Mouse (Mus musculus) limb, embryonic 10.5 days (tissue): ENCODE measurements around the gene Adam11. TPM values are rescaled to one million over a fixed set of nuclear protein-coding genes. Genes with fewer than 3 reads are reported as not detected.

Experiments
- DNase-seq: peaks from one replicate; pipeline ENCODE4 v3.0.0-alpha.2; 2017; ENCODE audit warnings: low spot score
- H3K27ac ChIP-seq: fragments of 300-500 bp; sonication (generic); 2 replicates; pipeline ENCODE4 v1.5.1; 2016; ENCODE audit warnings: mild to moderate bottlenecking
- H3K27me3 ChIP-seq: fragments of 300-500 bp; sonication (generic); 2 replicates; pipeline ENCODE4 v1.6.1; 2016; ENCODE audit warnings: low read depth, mild to moderate bottlenecking; ENCODE audit not compliant: poor library complexity, severe bottlenecking
- H3K36me3 ChIP-seq: fragments of 300-500 bp; sonication (generic); 2 replicates; pipeline ENCODE4 v1.6.1; 2016; ENCODE audit warnings: mild to moderate bottlenecking, moderate library complexity
- H3K4me1 ChIP-seq: fragments of 300-500 bp; sonication (generic); 2 replicates; pipeline ENCODE4 v1.6.1; 2016
- H3K4me3 ChIP-seq: fragments of 300-500 bp; sonication (generic); 2 replicates; pipeline ENCODE4 v1.5.1; 2016; ENCODE audit warnings: mild to moderate bottlenecking, moderate library complexity
- H3K9me3 ChIP-seq: fragments of 300-500 bp; sonication (generic); replicated peaks from 2 replicates; pipeline ENCODE4 v1.6.1; 2016; ENCODE audit warnings: mild to moderate bottlenecking
- WGBS: fragments of 180-500 bp; shearing (Covaris S2); methylation state at CpG from one replicate; pipeline ENCODE4 v1.1.7; 2016; 5-methylcytosine and 5-hydroxymethylcytosine counted together
- polyA plus RNA-seq: library from polyadenylated mRNA; unstranded; fragments of >200 nt; fragmentation: Nextera tagmentation; extraction: Ambion mirVana; gene quantifications from 2 replicates; pipeline ENCODE4 v1.2.1, GENCODE M21; 2016

Gene Adam11
- polyA plus RNA-seq, 1 experiment from 2014 or later, result 25.1 TPM

GRCm38 (mm10) chr11:102791682-102792445 is 30.6 kb downstream of the Adam11 start:
- WGBS, result 66% methylated on average over 14 of the region's 14 CpGs
- peaks cover 16% of the 10 kb centered on the region for H3K36me3 ChIP-seq
- no peak overlapping the region for H3K27ac ChIP-seq

GRCm38 (mm10) chr11:102794157-102794556 is 32.9 kb downstream of the Adam11 start:
- WGBS, result 62% methylated on average over 8 of the region's 8 CpGs

More at GRCm38 (mm10) chr11:102791682-102792445, 30.6 kb downstream of the Adam11 start:
- no peaks in the 10 kb centered on the region for H3K9me3 ChIP-seq
- H3K27me3 ChIP-seq, result no peaks in the 10 kb centered on the region
- peaks cover 14% of the 10 kb centered on the region for H3K4me1 ChIP-seq
- H3K4me3 ChIP-seq, result no peak overlapping the region
- no peak for DNase-seq

GRCm38 (mm10) chr11:102803453-102803852 is 42.2 kb downstream of the Adam11 start:
- H3K27me3 ChIP-seq, result no peaks in the 10 kb centered on the region
- 88% methylated on average over 5 of the region's 5 CpGs for WGBS
- H3K9me3 ChIP-seq, result 0 out of 2 replicates have a peak, but pooled peaks cover 2% of the 10 kb centered on the region
- H3K36me3 ChIP-seq, result peaks cover 90% of the 10 kb centered on the region
- no peaks in the 10 kb centered on the region for H3K4me1 ChIP-seq
- no peak for DNase-seq
- H3K27ac ChIP-seq, result no peak overlapping the region
- no peak overlapping the region for H3K4me3 ChIP-seq

More at GRCm38 (mm10) chr11:102794157-102794556, 32.9 kb downstream of the Adam11 start:
- Histone ChIP-seq H3K27me3 (no peaks in the 10 kb centered on the region), H3K4me1 (peaks cover 14% of the 10 kb centered on the region), H3K4me3 (no peak overlapping the region), H3K27ac (no peak overlapping the region), H3K9me3 (no peaks in the 10 kb centered on the region), H3K36me3 (peaks cover 37% of the 10 kb centered on the region)
- DNase-seq, result no peak

- no peak for DNase-seq
- Histone ChIP-seq H3K36me3 (peaks cover 70% of the 10 kb centered on the region), H3K4me1 (peaks cover 7% of the 10 kb centered on the region; the same call in 1 of the 2 replicates), H3K27me3 (no peaks in the 10 kb centered on the region), H3K9me3 (0 out of 2 replicates have a peak, but pooled peaks cover 2% of the 10 kb centered on the region), H3K27ac (no peak overlapping the region), H3K4me3 (no peak overlapping the region)
- 86% methylated on average over 5 of the region's 5 CpGs for WGBS
These were observed 47.0 kb downstream of the Adam11 start for GRCm38 (mm10) chr11:102808246-102808645.

GRCm38 (mm10) chr11:102810721-102811485 is 49.7 kb downstream of the Adam11 start:
- peaks cover 22% of the 10 kb centered on the region for H3K4me1 ChIP-seq
- peaks cover 47% of the 10 kb centered on the region for H3K36me3 ChIP-seq
- DNase-seq, result no peak

GRCm38 (mm10) chr11:102814881-102815280 is 53.6 kb downstream of the Adam11 start:
- Histone ChIP-seq H3K9me3 (no peaks in the 10 kb centered on the region), H3K27me3 (no peaks in the 10 kb centered on the region), H3K27ac (no peak overlapping the region), H3K4me1 (peaks cover 43% of the 10 kb centered on the region), H3K36me3 (peaks cover 25% of the 10 kb centered on the region), H3K4me3 (no peak overlapping the region)
- no peak for DNase-seq

More at GRCm38 (mm10) chr11:102810721-102811485, 49.7 kb downstream of the Adam11 start:
- WGBS, result 68% methylated on average over 4 of the region's 4 CpGs
- Histone ChIP-seq H3K9me3 (no peaks in the 10 kb centered on the region), H3K27ac (no peak overlapping the region), H3K27me3 (no peaks in the 10 kb centered on the region), H3K4me3 (no peak overlapping the region)

- peak overlapping the region; percentile 97 for H3K4me3 ChIP-seq
- peaks cover 48% of the 10 kb centered on the region for H3K4me1 ChIP-seq
- H3K36me3 ChIP-seq, result peaks cover 3% of the 10 kb centered on the region; the same call in 1 of the 2 replicates
- 5% methylated on average over 86 of the region's 92 CpGs for WGBS
- H3K9me3 ChIP-seq, result no peaks in the 10 kb centered on the region
- H3K27me3 ChIP-seq, result no peaks in the 10 kb centered on the region
- H3K27ac ChIP-seq, result peak overlapping the region; percentile 99
- DNase-seq, result peak; percentile 75
These were observed 57.1 kb downstream of the Adam11 start for GRCm38 (mm10) chr11:102818121-102819020.

GRCm38 (mm10) chr11:102819021-102819782 is 58.0 kb downstream of the Adam11 start, which contains the start of gene Gjc1:
Gene Gjc1, minus strand, starts transcription at chr11:102819700.
- WGBS, result 4% methylated on average over 76 of the region's 97 CpGs
- peaks cover 46% of the 10 kb centered on the region for H3K4me1 ChIP-seq
- no peaks in the 10 kb centered on the region for H3K27me3 ChIP-seq
- peak within 1 kb of the TSS; percentile 99 for H3K27ac ChIP-seq
- H3K9me3 ChIP-seq, result no peaks in the 10 kb centered on the region
- H3K36me3 ChIP-seq, result peaks cover 3% of the 10 kb centered on the region; the same call in 1 of the 2 replicates
- DNase-seq, result peak; percentile 87
- H3K4me3 ChIP-seq, result peak within 1 kb of the TSS; percentile 97

GRCm38 (mm10) chr11:102819783-102820385 is 58.6 kb downstream of the Adam11 start:
- 4% methylated on average over 14 of the region's 14 CpGs for WGBS
- peak overlapping the region; percentile 99 for H3K27ac ChIP-seq
- no peak for DNase-seq

GRCm38 (mm10) chr11:102820432-102820831 is 59.2 kb downstream of the Adam11 start:
- Histone ChIP-seq H3K27me3 (no peaks in the 10 kb centered on the region), H3K9me3 (no peaks in the 10 kb centered on the region), H3K4me3 (no peak overlapping the region; the same call in 1 of the 2 replicates), H3K4me1 (peaks cover 36% of the 10 kb centered on the region), H3K36me3 (no peaks in the 10 kb centered on the region), H3K27ac (no peak overlapping the region)
- WGBS, result 7% methylated on average over 3 of the region's 3 CpGs
- DNase-seq, result no peak

More at GRCm38 (mm10) chr11:102819783-102820385, 58.6 kb downstream of the Adam11 start:
- Histone ChIP-seq H3K4me3 (peak overlapping the region; percentile 97), H3K27me3 (no peaks in the 10 kb centered on the region), H3K36me3 (peaks cover 1% of the 10 kb centered on the region; the same call in 1 of the 2 replicates), H3K4me1 (peaks cover 41% of the 10 kb centered on the region), H3K9me3 (no peaks in the 10 kb centered on the region)

- Histone ChIP-seq H3K36me3 (no peaks in the 10 kb centered on the region), H3K9me3 (no peaks in the 10 kb centered on the region), H3K4me1 (peaks cover 30% of the 10 kb centered on the region), H3K4me3 (no peak overlapping the region), H3K27ac (no peak overlapping the region), H3K27me3 (no peaks in the 10 kb centered on the region)
- 57% methylated on average over 6 of the region's 6 CpGs for WGBS
- DNase-seq, result no peak
These were observed 60.0 kb downstream of the Adam11 start for GRCm38 (mm10) chr11:102821231-102821630.
